Mouse (Mus musculus) midbrain, embryonic 14.5 days (tissue): ENCODE measurements around the gene Olfr483. TPM values are rescaled to one million over a fixed set of nuclear protein-coding genes. Genes with fewer than 3 reads are reported as not detected.

ENCODE experiments used
- ATAC-seq: fragments of 200-750 bp; cut with Nextera tagmentation; 2 replicates; pipeline ENCODE4 v1.8.0; 2017; ENCODE audit warnings: moderate number of reproducible peaks, moderate library complexity; ENCODE audit not compliant: low FRiP score, low TSS enrichment
- DNase-seq: peaks from one replicate; pipeline ENCODE4 v3.0.0-alpha.2; 2015
- H3K27ac ChIP-seq: fragments of 300-500 bp; sonication (generic); replicated peaks from 2 replicates; pipeline ENCODE4 v1.5.1; 2014; ENCODE audit warnings: mild to moderate bottlenecking, low read depth, low read length, moderate library complexity
- H3K27me3 ChIP-seq: fragments of 300-500 bp; sonication (generic); 2 replicates; pipeline ENCODE4 v1.6.1; 2014; ENCODE audit warnings: low read length, control low read depth, mixed read lengths; ENCODE audit not compliant: control insufficient read depth, insufficient read depth
- H3K36me3 ChIP-seq: fragments of 300-500 bp; sonication (generic); 2 replicates; pipeline ENCODE4 v1.6.1; 2014; ENCODE audit warnings: low read length, control low read depth; ENCODE audit not compliant: control insufficient read depth, insufficient read depth
- H3K4me1 ChIP-seq: fragments of 300-500 bp; sonication (generic); 2 replicates; pipeline ENCODE4 v1.6.1; 2014; ENCODE audit warnings: mild to moderate bottlenecking, antibody characterized with exemption, low read length, control low read depth; ENCODE audit not compliant: control insufficient read depth, insufficient read depth
- H3K4me2 ChIP-seq: fragments of 300-500 bp; sonication (generic); 2 replicates; pipeline ENCODE4 v1.6.1; 2014; ENCODE audit warnings: mild to moderate bottlenecking, low read length, moderate library complexity
- H3K4me3 ChIP-seq: fragments of 300-500 bp; sonication (generic); replicated peaks from 2 replicates; pipeline ENCODE4 v1.5.1; 2014; ENCODE audit warnings: low read depth, low read length
- H3K9ac ChIP-seq: fragments of 300-500 bp; sonication (generic); replicated peaks from 2 replicates; pipeline ENCODE4 v1.6.1; 2014; ENCODE audit warnings: mild to moderate bottlenecking, low read length, moderate library complexity
- H3K9me3 ChIP-seq: fragments of 300-500 bp; sonication (generic); 2 replicates; pipeline ENCODE4 v1.6.1; 2016; ENCODE audit warnings: low read length, control low read depth, mixed read lengths; ENCODE audit not compliant: control insufficient read depth
- WGBS: fragments of 180-500 bp; shearing (Covaris S2); extraction: QIAGEN DNeasy Blood & Tissue Kit; methylation state at CpG from one replicate; pipeline ENCODE4 v1.1.7; 2014; 5-methylcytosine and 5-hydroxymethylcytosine counted together
- polyA plus RNA-seq: library from polyadenylated mRNA; unstranded; fragments of >200 nt; fragmentation: Nextera tagmentation; extraction: Ambion mirVana; gene quantifications from 2 replicates; pipeline ENCODE4 v1.2.1, GENCODE M21; 2014

The Olfr483 gene
- polyA plus RNA-seq, result not detected in 2 replicates

GRCm38 (mm10) chr7:108100549-108100948 lies at the start of gene Olfr483:
Olfr483 (plus strand) TSS chr7:108100849.
- ATAC-seq, result no peak
- Histone ChIP-seq H3K36me3 (no peaks in the 10 kb centered on the region), H3K27me3 (no peaks in the 10 kb centered on the region), H3K27ac (no peak within 1 kb of the TSS), H3K4me2 (no peak within 1 kb of the TSS), H3K4me1 (no peaks in the 10 kb centered on the region), H3K9ac (no peak within 1 kb of the TSS), H3K9me3 (no peaks in the 10 kb centered on the region), H3K4me3 (no peak within 1 kb of the TSS)
- DNase-seq, result no peak
- WGBS, result 90% methylated on average over 1 of the region's 1 CpGs

- Histone ChIP-seq H3K4me3 (no peak within 1 kb of the TSS), H3K9me3 (no peaks in the 10 kb centered on the region), H3K27ac (no peak within 1 kb of the TSS), H3K4me1 (no peaks in the 10 kb centered on the region), H3K9ac (no peak within 1 kb of the TSS), H3K4me2 (no peak within 1 kb of the TSS), H3K36me3 (no peaks in the 10 kb centered on the region), H3K27me3 (no peaks in the 10 kb centered on the region)
- ATAC-seq (no peak), DNase-seq (no peak)
- 89% methylated on average over 1 of the region's 1 CpGs for WGBS
Observed at GRCm38 (mm10) chr7:108067246-108067645, 33.4 kb upstream of the Olfr483 start, which contains the start of gene Olfr480. Olfr480 (minus strand) TSS chr7:108067346.

- Histone ChIP-seq H3K9me3 (no peaks in the 10 kb centered on the region), H3K4me2 (no peak within 1 kb of the TSS), H3K9ac (no peak within 1 kb of the TSS), H3K27me3 (no peaks in the 10 kb centered on the region), H3K36me3 (no peaks in the 10 kb centered on the region), H3K27ac (no peak within 1 kb of the TSS), H3K4me3 (no peak within 1 kb of the TSS), H3K4me1 (no peaks in the 10 kb centered on the region)
- DNase-seq, result no peak
- no peak for ATAC-seq
Observed at GRCm38 (mm10) chr7:108079555-108079954, 21.1 kb upstream of the Olfr483 start, which contains the start of gene Olfr481. Olfr481 (plus strand) TSS chr7:108079855.

- no peak for ATAC-seq
- H3K27me3 ChIP-seq, result no peaks in the 10 kb centered on the region
- no peaks in the 10 kb centered on the region for H3K36me3 ChIP-seq
- DNase-seq, result no peak
- H3K4me2 ChIP-seq, result no peak within 1 kb of the TSS
- H3K4me1 ChIP-seq, result no peaks in the 10 kb centered on the region
- WGBS, result 86% methylated on average over 1 of the region's 1 CpGs
- H3K9ac ChIP-seq, result no peak within 1 kb of the TSS
- H3K9me3 ChIP-seq, result no peaks in the 10 kb centered on the region
- H3K4me3 ChIP-seq, result no peak within 1 kb of the TSS
- no peak within 1 kb of the TSS for H3K27ac ChIP-seq
Observed at GRCm38 (mm10) chr7:108097486-108097885, 3.2 kb upstream of the Olfr483 start, which contains the start of gene Olfr482. Olfr482 (minus strand) TSS chr7:108097586.

- Histone ChIP-seq H3K9me3 (no peaks in the 10 kb centered on the region), H3K27ac (no peak overlapping the region), H3K4me3 (no peak overlapping the region), H3K4me2 (no peak overlapping the region), H3K9ac (no peak overlapping the region), H3K27me3 (no peaks in the 10 kb centered on the region), H3K36me3 (no peaks in the 10 kb centered on the region), H3K4me1 (no peaks in the 10 kb centered on the region)
- DNase-seq, result no peak
- ATAC-seq, result no peak
- 19% methylated on average over 1 of the region's 1 CpGs for whole genome bisulfite sequencing
Observed at GRCm38 (mm10) chr7:108120681-108121080, 20.0 kb downstream of the Olfr483 start.

- H3K27ac ChIP-seq, result no peak overlapping the region
- no peak overlapping the region for H3K4me3 ChIP-seq
- no peaks in the 10 kb centered on the region for H3K9me3 ChIP-seq
- H3K36me3 ChIP-seq, result no peaks in the 10 kb centered on the region
- no peaks in the 10 kb centered on the region for H3K27me3 ChIP-seq
- no peaks in the 10 kb centered on the region for H3K4me1 ChIP-seq
- WGBS, result 69% methylated on average over 1 of the region's 1 CpGs
- DNase-seq, result no peak
- H3K4me2 ChIP-seq, result no peak overlapping the region
- H3K9ac ChIP-seq, result no peak overlapping the region
- no peak for ATAC-seq
Observed at GRCm38 (mm10) chr7:108121416-108121815, 20.8 kb downstream of the Olfr483 start.

GRCm38 (mm10) chr7:108127349-108127748 lies 26.7 kb downstream of the Olfr483 start, which contains the start of gene Olfr484:
Olfr484 (minus strand) TSS chr7:108127449.
- ATAC-seq, result no peak
- Histone ChIP-seq H3K27me3 (no peaks in the 10 kb centered on the region), H3K9ac (no peak within 1 kb of the TSS), H3K27ac (no peak within 1 kb of the TSS), H3K4me1 (no peaks in the 10 kb centered on the region), H3K4me3 (no peak within 1 kb of the TSS), H3K4me2 (no peak within 1 kb of the TSS), H3K9me3 (no peaks in the 10 kb centered on the region), H3K36me3 (no peaks in the 10 kb centered on the region)
- no peak for DNase-seq

Other genes starting within 250 kb of the Olfr483 start
- not detected in 2 replicates for gene Olfr472, start 202.9 kb upstream of the Olfr483 start, polyA plus RNA-seq
- gene Olfr473, start 170.4 kb upstream of the Olfr483 start, polyA plus RNA-seq, result not detected in 2 replicates
- not detected in 2 replicates for gene Olfr474, start 146.2 kb upstream of the Olfr483 start, polyA plus RNA-seq
- gene Olfr476, start 136.0 kb upstream of the Olfr483 start, polyA plus RNA-seq, result not detected in 2 replicates
- not detected in 2 replicates for gene Olfr477, start 114.2 kb upstream of the Olfr483 start, polyA plus RNA-seq
- not detected in 2 replicates for gene Olfr478, start 66.9 kb upstream of the Olfr483 start, polyA plus RNA-seq
- not detected in 2 replicates for gene Olfr479, start 50.2 kb upstream of the Olfr483 start, polyA plus RNA-seq
- gene Olfr480, start 33.5 kb upstream of the Olfr483 start, polyA plus RNA-seq, result not detected in 2 replicates
- not detected in 2 replicates for gene Olfr481, start 21.0 kb upstream of the Olfr483 start, polyA plus RNA-seq
- not detected in 2 replicates for gene Olfr482, start 3.3 kb upstream of the Olfr483 start, polyA plus RNA-seq
- not detected in 2 replicates for gene Olfr484, start 26.6 kb downstream of the Olfr483 start, polyA plus RNA-seq
- not detected in 2 replicates for gene Olfr485, start 59.0 kb downstream of the Olfr483 start, polyA plus RNA-seq
- gene Olfr486, start 71.9 kb downstream of the Olfr483 start, polyA plus RNA-seq, result not detected in 2 replicates
- gene Olfr487, start 113.8 kb downstream of the Olfr483 start, polyA plus RNA-seq, result not detected in 2 replicates
- gene Olfr488, start 157.5 kb downstream of the Olfr483 start, polyA plus RNA-seq, result not detected in 2 replicates
- gene Olfr490, start 188.1 kb downstream of the Olfr483 start, polyA plus RNA-seq, result not detected in 2 replicates
- not detected in 2 replicates for gene Olfr491, start 212.6 kb downstream of the Olfr483 start, polyA plus RNA-seq
- gene Olfr492, start 222.8 kb downstream of the Olfr483 start, polyA plus RNA-seq, result not detected in 2 replicates
- gene Olfr493, start 246.1 kb downstream of the Olfr483 start, polyA plus RNA-seq, result not detected in 2 replicates